Mouse (Mus musculus): ENCODE results near the gene Olfr1199. TPM values are rescaled to one million over a fixed set of nuclear protein-coding genes. Genes with fewer than 3 reads are reported as not detected.

Olfr1199 gene
- not detected in 2 replicates for polyA plus RNA-seq (2014; fragmentation: Nextera tagmentation; extraction: Ambion mirVana)

DNA sequence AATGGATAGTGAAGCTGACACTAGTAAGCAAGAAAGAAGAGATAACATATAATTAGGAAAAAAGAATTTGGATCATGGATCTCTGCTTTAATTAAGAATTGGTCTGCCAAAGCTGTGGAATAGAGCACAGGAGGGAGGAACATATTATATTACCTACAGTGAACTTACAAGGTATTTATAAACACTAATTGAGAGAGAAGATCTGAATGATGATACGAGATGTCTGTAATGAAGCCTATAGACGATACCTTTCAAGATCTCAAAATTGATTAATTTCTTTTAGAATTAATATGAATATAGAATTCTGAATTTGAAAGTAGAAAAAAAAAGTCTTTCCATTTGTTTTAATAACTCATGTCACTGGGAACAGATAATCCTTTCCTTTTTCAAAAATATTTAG, at the start of gene Olfr1199:
TSS of gene Olfr1199 (minus strand) at position 101 of the 400 bp plus-strand sequence.
- 95% methylated on average over 2 of the region's 2 CpGs for WGBS
- no peak for DNase-seq (ENCODE audit: low spot score)
- Histone ChIP-seq H3K27me3 (ENCODE audit: control insufficient read depth, insufficient read depth, low read length) (no peaks in the 10 kb centered on the region), H3K36me3 (replicated peaks; ENCODE audit: control insufficient read depth, insufficient read depth, low read depth, low read length) (no peaks in the 10 kb centered on the region), H3K27ac (replicated peaks; ENCODE audit: low read depth, low read length) (no peak within 1 kb of the TSS), H3K9me3 (replicated peaks; ENCODE audit: control insufficient read depth, low read length) (no peaks in the 10 kb centered on the region), H3K9ac (replicated peaks; ENCODE audit: low read length) (no peak within 1 kb of the TSS), H3K4me1 (ENCODE audit: control insufficient read depth, insufficient read depth, low read length) (no peaks in the 10 kb centered on the region), H3K4me2 (ENCODE audit: low read depth, low read length) (no peak within 1 kb of the TSS), H3K4me3 (ENCODE audit: low read depth, low read length) (no peak within 1 kb of the TSS)
- no peak for ATAC-seq (replicated peaks; ENCODE audit: insufficient number of reproducible peaks, low FRiP score, low TSS enrichment, low read depth)

DNA sequence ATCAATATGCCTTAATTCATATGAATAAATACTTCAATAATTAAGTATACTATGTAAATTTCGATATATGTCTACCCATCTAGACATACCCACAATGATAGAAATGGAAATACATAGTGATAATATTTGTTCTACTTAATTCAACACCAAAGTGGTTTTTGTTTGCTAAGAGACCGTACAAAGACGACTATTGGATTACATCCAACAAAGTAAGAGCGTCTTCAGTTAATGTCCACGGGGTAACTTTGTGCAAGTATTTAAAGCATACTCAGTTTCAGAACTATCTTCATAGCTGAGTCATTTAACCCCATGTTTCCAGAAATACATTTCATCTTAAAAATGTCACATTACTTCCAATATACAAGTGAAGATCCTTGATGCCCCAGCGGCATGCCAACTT, 32.5 kb upstream of the Olfr1199 start, which contains the start of gene Olfr1201:
TSS of gene Olfr1201 (plus strand) at position 301 of the 400 bp plus-strand sequence.
- no peak for DNase-seq (ENCODE audit: low spot score)
- Histone ChIP-seq H3K9me3 (replicated peaks; ENCODE audit: control insufficient read depth, low read length) (no peaks in the 10 kb centered on the region), H3K4me2 (ENCODE audit: low read depth, low read length) (no peak within 1 kb of the TSS), H3K27me3 (ENCODE audit: control insufficient read depth, insufficient read depth, low read length) (no peaks in the 10 kb centered on the region), H3K27ac (replicated peaks; ENCODE audit: low read depth, low read length) (no peak within 1 kb of the TSS), H3K4me1 (ENCODE audit: control insufficient read depth, insufficient read depth, low read length) (no peaks in the 10 kb centered on the region), H3K9ac (replicated peaks; ENCODE audit: low read length) (no peak within 1 kb of the TSS), H3K36me3 (replicated peaks; ENCODE audit: control insufficient read depth, insufficient read depth, low read depth, low read length) (no peaks in the 10 kb centered on the region), H3K4me3 (ENCODE audit: low read depth, low read length) (no peak within 1 kb of the TSS)
- 86% methylated on average over 6 of the region's 6 CpGs for WGBS
- ATAC-seq (replicated peaks; ENCODE audit: insufficient number of reproducible peaks, low FRiP score, low TSS enrichment, low read depth): no peak

- Histone ChIP-seq H3K4me2 (ENCODE audit: low read depth, low read length) (no peak within 1 kb of the TSS), H3K4me1 (ENCODE audit: control insufficient read depth, insufficient read depth, low read length) (no peaks in the 10 kb centered on the region), H3K27ac (replicated peaks; ENCODE audit: low read depth, low read length) (no peak within 1 kb of the TSS), H3K9me3 (replicated peaks; ENCODE audit: control insufficient read depth, low read length) (no peaks in the 10 kb centered on the region), H3K27me3 (ENCODE audit: control insufficient read depth, insufficient read depth, low read length) (no peaks in the 10 kb centered on the region), H3K4me3 (ENCODE audit: low read depth, low read length) (no peak within 1 kb of the TSS), H3K36me3 (replicated peaks; ENCODE audit: control insufficient read depth, insufficient read depth, low read depth, low read length) (no peaks in the 10 kb centered on the region), H3K9ac (replicated peaks; ENCODE audit: low read length) (no peak within 1 kb of the TSS)
- DNase-seq (ENCODE audit: low spot score) (no peak), ATAC-seq (replicated peaks; ENCODE audit: insufficient number of reproducible peaks, low FRiP score, low TSS enrichment, low read depth) (no peak)
- WGBS: 76% methylated on average over 2 of the region's 2 CpGs
Measured at GRCm38 (mm10) chr2:88770388-88770787, 10.1 kb upstream of the Olfr1199 start, which contains the start of gene Olfr1200. Olfr1200 (minus strand) TSS chr2:88770488.

DNA sequence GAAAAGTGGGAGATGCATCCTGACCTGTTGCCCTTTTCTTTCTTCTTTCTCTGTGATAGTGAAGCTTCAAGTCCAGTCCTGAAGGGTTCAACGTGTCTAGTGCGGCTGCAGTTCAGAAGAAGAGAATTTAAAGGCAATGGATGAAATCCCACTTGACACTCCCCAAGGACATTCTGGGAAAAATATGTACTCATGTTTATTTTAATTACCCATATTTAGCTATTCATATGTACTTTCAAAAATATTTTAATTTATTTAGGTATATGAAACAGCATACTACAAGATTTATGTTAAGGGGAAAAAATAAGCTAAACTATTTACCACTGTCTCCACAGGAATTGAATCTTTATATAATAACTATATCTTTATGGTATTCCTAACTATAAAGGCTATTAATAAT, 9.0 kb downstream of the Olfr1199 start, which contains the start of gene Olfr1198:
TSS of gene Olfr1198 (minus strand) at position 101 of the 400 bp plus-strand sequence.
- no peaks in the 10 kb centered on the region for H3K4me1 ChIP-seq (ENCODE audit: control insufficient read depth, insufficient read depth, low read length)
- no peak within 1 kb of the TSS for H3K4me3 ChIP-seq (ENCODE audit: low read depth, low read length)
- no peak within 1 kb of the TSS for H3K4me2 ChIP-seq (ENCODE audit: low read depth, low read length)
- DNase-seq (ENCODE audit: low spot score) (no peak), ATAC-seq (replicated peaks; ENCODE audit: insufficient number of reproducible peaks, low FRiP score, low TSS enrichment, low read depth) (no peak)
- 87% methylated on average over 2 of the region's 2 CpGs for WGBS
- H3K9me3 ChIP-seq (replicated peaks; ENCODE audit: control insufficient read depth, low read length): no peaks in the 10 kb centered on the region
- H3K9ac ChIP-seq (replicated peaks; ENCODE audit: low read length): no peak within 1 kb of the TSS
- H3K27ac ChIP-seq (replicated peaks; ENCODE audit: low read depth, low read length): no peak within 1 kb of the TSS
- no peaks in the 10 kb centered on the region for H3K36me3 ChIP-seq (replicated peaks; ENCODE audit: control insufficient read depth, insufficient read depth, low read depth, low read length)
- no peaks in the 10 kb centered on the region for H3K27me3 ChIP-seq (ENCODE audit: control insufficient read depth, insufficient read depth, low read length)

- no peaks in the 10 kb centered on the region for H3K9me3 ChIP-seq (replicated peaks; ENCODE audit: control insufficient read depth, low read length)
- no peak overlapping the region for H3K4me2 ChIP-seq (ENCODE audit: low read depth, low read length)
- H3K9ac ChIP-seq (replicated peaks; ENCODE audit: low read length): no peak overlapping the region
- no peak for ATAC-seq (replicated peaks; ENCODE audit: insufficient number of reproducible peaks, low FRiP score, low TSS enrichment, low read depth)
- H3K27me3 ChIP-seq (ENCODE audit: control insufficient read depth, insufficient read depth, low read length): no peaks in the 10 kb centered on the region
- H3K36me3 ChIP-seq (replicated peaks; ENCODE audit: control insufficient read depth, insufficient read depth, low read depth, low read length): no peaks in the 10 kb centered on the region
- H3K4me1 ChIP-seq (ENCODE audit: control insufficient read depth, insufficient read depth, low read length): no peaks in the 10 kb centered on the region
- no peak for DNase-seq (ENCODE audit: low spot score)
- no peak overlapping the region for H3K27ac ChIP-seq (replicated peaks; ENCODE audit: low read depth, low read length)
- 71% methylated on average over 3 of the region's 3 CpGs for WGBS
- H3K4me3 ChIP-seq (ENCODE audit: low read depth, low read length): no peak overlapping the region
Measured at GRCm38 (mm10) chr2:88743379-88743778, 16.9 kb downstream of the Olfr1199 start.

DNA sequence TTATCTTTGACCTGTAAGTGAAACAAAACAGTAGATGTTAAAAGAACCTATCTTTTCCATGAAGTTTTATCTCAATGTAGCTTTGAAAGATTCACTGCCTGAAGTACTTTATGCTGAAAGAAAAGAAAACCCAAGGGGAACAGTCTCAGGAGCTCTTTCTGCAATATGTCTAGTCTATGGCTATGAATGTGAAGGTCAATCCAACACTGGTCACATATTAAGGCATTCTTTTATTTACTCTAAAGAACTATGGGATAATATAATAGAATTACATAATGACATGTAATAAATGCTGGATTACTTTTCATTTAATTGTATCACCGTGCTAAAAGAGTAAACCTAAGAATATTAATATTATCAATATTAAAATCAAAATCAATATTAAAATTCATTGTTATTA, 28.0 kb downstream of the Olfr1199 start, which contains the start of gene Olfr1197:
TSS of gene Olfr1197 (minus strand) at position 101 of the 400 bp plus-strand sequence.
- no peak within 1 kb of the TSS for H3K4me3 ChIP-seq (ENCODE audit: low read depth, low read length)
- H3K27me3 ChIP-seq (ENCODE audit: control insufficient read depth, insufficient read depth, low read length): no peaks in the 10 kb centered on the region
- no peak within 1 kb of the TSS for H3K9ac ChIP-seq (replicated peaks; ENCODE audit: low read length)
- H3K27ac ChIP-seq (replicated peaks; ENCODE audit: low read depth, low read length): no peak within 1 kb of the TSS
- no peak for ATAC-seq (replicated peaks; ENCODE audit: insufficient number of reproducible peaks, low FRiP score, low TSS enrichment, low read depth)
- 74% methylated on average over 1 of the region's 1 CpGs for WGBS
- no peaks in the 10 kb centered on the region for H3K9me3 ChIP-seq (replicated peaks; ENCODE audit: control insufficient read depth, low read length)
- H3K4me2 ChIP-seq (ENCODE audit: low read depth, low read length): no peak within 1 kb of the TSS
- H3K36me3 ChIP-seq (replicated peaks; ENCODE audit: control insufficient read depth, insufficient read depth, low read depth, low read length): no peaks in the 10 kb centered on the region
- DNase-seq (ENCODE audit: low spot score): no peak
- H3K4me1 ChIP-seq (ENCODE audit: control insufficient read depth, insufficient read depth, low read length): no peaks in the 10 kb centered on the region

DNA sequence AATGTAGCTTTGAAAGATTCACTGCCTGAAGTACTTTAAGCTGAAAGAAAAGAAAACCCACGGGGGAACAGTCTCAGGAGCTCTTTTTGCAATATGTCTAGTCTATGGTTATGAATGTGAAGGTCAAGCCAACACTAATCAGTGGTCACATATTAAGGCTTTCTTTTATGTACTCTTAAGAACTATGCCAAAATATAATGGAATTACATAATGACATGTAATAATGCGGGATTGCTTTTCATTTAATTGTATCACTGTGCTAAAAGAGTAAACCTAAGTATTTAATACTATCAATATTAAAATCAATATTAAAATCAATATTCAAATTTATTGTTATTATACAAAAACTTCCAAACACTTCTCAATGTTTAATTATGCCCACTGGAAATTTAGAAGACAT, 55.8 kb downstream of the Olfr1199 start, which contains the start of gene Olfr1196:
TSS of gene Olfr1196 (minus strand) at position 101 of the 400 bp plus-strand sequence.
- H3K27ac ChIP-seq (replicated peaks; ENCODE audit: low read depth, low read length): no peak within 1 kb of the TSS
- no peak for DNase-seq (ENCODE audit: low spot score)
- H3K36me3 ChIP-seq (replicated peaks; ENCODE audit: control insufficient read depth, insufficient read depth, low read depth, low read length): no peaks in the 10 kb centered on the region
- no peaks in the 10 kb centered on the region for H3K4me1 ChIP-seq (ENCODE audit: control insufficient read depth, insufficient read depth, low read length)
- no peak within 1 kb of the TSS for H3K9ac ChIP-seq (replicated peaks; ENCODE audit: low read length)
- no peaks in the 10 kb centered on the region for H3K27me3 ChIP-seq (ENCODE audit: control insufficient read depth, insufficient read depth, low read length)
- H3K4me3 ChIP-seq (ENCODE audit: low read depth, low read length): no peak within 1 kb of the TSS
- no peak for ATAC-seq (replicated peaks; ENCODE audit: insufficient number of reproducible peaks, low FRiP score, low TSS enrichment, low read depth)
- WGBS: 80% methylated on average over 2 of the region's 2 CpGs
- H3K4me2 ChIP-seq (ENCODE audit: low read depth, low read length): no peak within 1 kb of the TSS
- H3K9me3 ChIP-seq (replicated peaks; ENCODE audit: control insufficient read depth, low read length): no peaks in the 10 kb centered on the region

Measured in embryonic facial prominence, embryonic 11.5 days (tissue).